Mouse (Mus musculus): ENCODE data around the gene Inha. TPM values are rescaled to one million over a fixed set of nuclear protein-coding genes. Genes with fewer than 3 reads are reported as not detected.

The Inha gene
- polyA plus RNA-seq, 1 experiment: 2.3 TPM

- no peak for TF ChIP-seq GATA1 (IDR thresholded peaks at IDR 0.05; ENCODE audit: borderline replicate concordance, low read length)
- TF ChIP-seq FLI1 (IDR thresholded peaks at IDR 0.05; ENCODE audit: low read length): no peak
- H3K36me3 ChIP-seq (replicated peaks; ENCODE audit: low read length): no peaks in the 10 kb centered on the region
- no peaks in the 10 kb centered on the region for H3K9me3 ChIP-seq
- H3K4me1 ChIP-seq: peaks cover 19% of the 10 kb centered on the region
- H3K4me3 ChIP-seq (replicated peaks): no peak overlapping the region
- H3K27me3 ChIP-seq (replicated peaks): peaks cover 7% of the 10 kb centered on the region
Observed at GRCm38 (mm10) chr1:75517984-75518383, 11.1 kb downstream of the Inha start.

DNA sequence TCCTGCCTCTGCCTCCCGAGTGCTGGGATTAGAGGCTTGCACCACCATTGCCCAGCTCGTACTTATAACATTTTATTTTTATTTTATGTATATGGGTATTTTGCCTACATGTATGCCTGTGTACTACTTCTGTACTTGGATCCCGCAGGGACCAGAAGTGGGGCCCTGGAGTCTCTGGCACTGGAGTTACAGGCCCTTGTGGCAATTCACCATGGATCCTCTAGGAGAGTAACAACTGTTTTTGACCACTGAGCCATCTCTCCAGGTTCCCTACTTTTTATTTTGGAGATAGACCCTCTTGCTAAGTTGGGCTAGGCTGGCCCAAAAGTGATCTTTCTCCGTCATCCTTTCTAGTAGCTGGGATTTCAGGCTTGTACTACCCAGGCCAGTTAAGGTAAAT, 11.6 kb downstream of the Inha start:
- no peak overlapping the region for H3K4me3 ChIP-seq (replicated peaks)
- no peak for TF ChIP-seq GATA1 (IDR thresholded peaks at IDR 0.05; ENCODE audit: borderline replicate concordance, low read length)
- TF ChIP-seq FLI1 (IDR thresholded peaks at IDR 0.05; ENCODE audit: low read length): no peak
- peaks cover 19% of the 10 kb centered on the region for H3K4me1 ChIP-seq
- peaks cover 4% of the 10 kb centered on the region for H3K27me3 ChIP-seq (replicated peaks)
- no peaks in the 10 kb centered on the region for H3K9me3 ChIP-seq
- no peaks in the 10 kb centered on the region for H3K36me3 ChIP-seq (replicated peaks; ENCODE audit: low read length)

DNA sequence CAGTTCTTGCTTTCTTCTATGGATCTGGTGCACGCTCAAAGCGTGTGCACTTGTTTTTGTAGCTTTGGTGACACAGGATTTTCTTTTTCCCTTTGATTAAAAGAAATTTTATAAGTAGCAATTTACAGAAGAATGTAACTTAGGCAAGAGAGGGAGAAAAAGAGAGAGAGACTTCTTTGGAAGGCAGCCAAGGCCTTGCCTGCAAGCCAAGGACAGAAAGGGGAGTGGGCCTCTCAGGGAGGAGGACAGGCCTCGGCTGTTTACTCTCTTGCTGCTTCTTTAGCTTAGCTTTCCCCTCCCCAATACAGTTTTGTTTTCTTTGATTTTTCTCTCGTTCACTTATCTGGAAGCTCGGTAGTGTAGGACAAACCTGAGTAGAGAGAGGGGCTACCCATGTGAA, 12.7 kb downstream of the Inha start:
- Histone ChIP-seq H3K27me3 (replicated peaks) (peaks cover 4% of the 10 kb centered on the region), H3K36me3 (replicated peaks; ENCODE audit: low read length) (peaks cover 2% of the 10 kb centered on the region), H3K4me3 (replicated peaks) (no peak overlapping the region), H3K9me3 (no peaks in the 10 kb centered on the region), H3K4me1 (peaks cover 21% of the 10 kb centered on the region)
- TF ChIP-seq GATA1 (IDR thresholded peaks at IDR 0.05; ENCODE audit: borderline replicate concordance, low read length): no peak
- TF ChIP-seq FLI1 (IDR thresholded peaks at IDR 0.05; ENCODE audit: low read length): no peak

GRCm38 (mm10) chr1:75521321-75522031, 14.6 kb downstream of the Inha start, which contains the start of gene Stk11ip:
Gene Stk11ip, plus strand, starts transcription at chr1:75521529.
- H3K4me1 ChIP-seq: peaks cover 20% of the 10 kb centered on the region
- H3K27me3 ChIP-seq (replicated peaks): peaks cover 3% of the 10 kb centered on the region
- H3K36me3 ChIP-seq (replicated peaks; ENCODE audit: low read length): peaks cover 21% of the 10 kb centered on the region
- peak; percentile 93 for TF ChIP-seq FLI1 (IDR thresholded peaks at IDR 0.05; ENCODE audit: low read length)
- TF ChIP-seq GATA1 (IDR thresholded peaks at IDR 0.05; ENCODE audit: borderline replicate concordance, low read length): no peak
- H3K4me3 ChIP-seq (replicated peaks): peak within 1 kb of the TSS; percentile 94
- H3K9me3 ChIP-seq: no peaks in the 10 kb centered on the region

- peaks cover 53% of the 10 kb centered on the region for H3K36me3 ChIP-seq (replicated peaks; ENCODE audit: low read length)
- TF ChIP-seq GATA1 (IDR thresholded peaks at IDR 0.05; ENCODE audit: borderline replicate concordance, low read length) (no peak), FLI1 (IDR thresholded peaks at IDR 0.05; ENCODE audit: low read length) (no peak)
- no peaks in the 10 kb centered on the region for H3K9me3 ChIP-seq
- H3K27me3 ChIP-seq (replicated peaks): no peaks in the 10 kb centered on the region
- peaks cover 16% of the 10 kb centered on the region for H3K4me1 ChIP-seq
- H3K4me3 ChIP-seq (replicated peaks): peak overlapping the region; percentile 38
Observed at GRCm38 (mm10) chr1:75524679-75525078, 17.8 kb downstream of the Inha start.

DNA sequence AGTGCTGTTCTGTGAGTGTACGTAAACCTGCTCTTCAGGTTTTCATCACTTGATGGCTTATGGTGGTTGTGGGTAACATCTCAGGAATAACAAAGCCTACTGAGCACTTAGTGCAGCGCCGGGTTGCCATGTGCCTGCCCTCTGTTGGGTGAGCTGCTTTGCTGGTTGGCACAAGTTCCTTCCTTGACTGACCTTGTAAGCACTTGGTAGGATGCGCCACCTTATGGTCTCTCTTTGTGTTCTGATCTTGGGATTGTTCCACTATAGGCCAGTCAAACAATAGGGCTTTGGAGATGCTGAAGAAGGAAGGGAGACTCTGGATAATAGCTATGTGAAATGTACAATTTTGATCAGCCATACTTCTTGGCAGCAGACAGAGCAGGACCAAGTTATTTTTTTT, 23.7 kb downstream of the Inha start:
- TF ChIP-seq GATA1 (IDR thresholded peaks at IDR 0.05; ENCODE audit: borderline replicate concordance, low read length): no peak
- TF ChIP-seq FLI1 (IDR thresholded peaks at IDR 0.05; ENCODE audit: low read length): no peak
- H3K36me3 ChIP-seq (replicated peaks; ENCODE audit: low read length): peaks cover 97% of the 10 kb centered on the region

DNA sequence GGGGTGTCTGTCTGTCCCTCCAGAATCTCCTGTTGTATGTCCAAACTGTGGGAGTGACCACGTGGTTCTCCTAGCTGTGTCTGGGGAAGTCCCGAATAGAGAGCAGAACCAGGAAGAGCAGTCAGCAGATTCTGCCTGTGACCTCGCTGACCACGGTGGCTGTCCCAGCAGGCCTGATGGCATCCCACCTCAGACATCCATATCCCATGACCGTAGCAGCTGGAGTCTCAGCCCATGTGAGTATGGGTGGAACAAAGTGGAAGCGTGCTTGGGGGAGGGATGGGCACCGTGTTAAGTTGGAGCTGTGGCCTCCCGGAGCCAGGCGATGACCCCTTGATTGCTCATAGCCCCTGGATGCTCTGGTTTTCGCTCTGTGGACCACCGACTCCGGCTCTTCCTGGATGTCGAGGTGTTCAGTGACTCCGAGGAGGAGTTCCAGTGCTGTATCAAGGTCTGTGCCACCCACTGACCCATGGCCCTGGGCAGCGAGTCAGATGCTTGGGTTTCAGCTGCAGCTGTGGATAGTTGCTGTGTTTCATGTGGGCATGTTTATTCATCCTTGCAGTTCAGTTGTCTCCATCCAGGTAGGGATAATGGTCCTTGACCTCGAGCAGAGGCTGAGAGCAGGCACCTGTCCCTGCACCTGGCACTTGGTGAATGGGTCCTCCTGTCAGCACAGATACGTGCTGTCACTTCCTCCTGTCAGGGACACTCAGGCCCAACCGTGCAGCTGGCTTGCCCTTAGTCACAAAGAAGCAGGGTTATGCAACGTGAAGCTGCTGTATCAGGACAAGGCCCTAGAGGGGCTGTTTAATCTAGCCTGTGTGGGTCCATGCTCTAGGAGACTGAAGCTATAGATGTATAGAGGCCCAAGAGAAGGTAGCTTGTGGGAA, 25.6 kb downstream of the Inha start:
- TF ChIP-seq FLI1 (IDR thresholded peaks at IDR 0.05; ENCODE audit: low read length): no peak
- H3K4me3 ChIP-seq (replicated peaks): no peak overlapping the region
- H3K4me1 ChIP-seq: peaks cover 14% of the 10 kb centered on the region
- peaks cover 97% of the 10 kb centered on the region for H3K36me3 ChIP-seq (replicated peaks; ENCODE audit: low read length)
- H3K27me3 ChIP-seq (replicated peaks): no peaks in the 10 kb centered on the region
- H3K9me3 ChIP-seq: no peaks in the 10 kb centered on the region

More for the DNA sequence above, 23.7 kb downstream of the Inha start:
- Histone ChIP-seq H3K4me1 (peaks cover 12% of the 10 kb centered on the region; the same call in 1 of the 2 replicates), H3K4me3 (replicated peaks) (no peak overlapping the region), H3K27me3 (replicated peaks) (no peaks in the 10 kb centered on the region), H3K9me3 (no peaks in the 10 kb centered on the region)

DNA sequence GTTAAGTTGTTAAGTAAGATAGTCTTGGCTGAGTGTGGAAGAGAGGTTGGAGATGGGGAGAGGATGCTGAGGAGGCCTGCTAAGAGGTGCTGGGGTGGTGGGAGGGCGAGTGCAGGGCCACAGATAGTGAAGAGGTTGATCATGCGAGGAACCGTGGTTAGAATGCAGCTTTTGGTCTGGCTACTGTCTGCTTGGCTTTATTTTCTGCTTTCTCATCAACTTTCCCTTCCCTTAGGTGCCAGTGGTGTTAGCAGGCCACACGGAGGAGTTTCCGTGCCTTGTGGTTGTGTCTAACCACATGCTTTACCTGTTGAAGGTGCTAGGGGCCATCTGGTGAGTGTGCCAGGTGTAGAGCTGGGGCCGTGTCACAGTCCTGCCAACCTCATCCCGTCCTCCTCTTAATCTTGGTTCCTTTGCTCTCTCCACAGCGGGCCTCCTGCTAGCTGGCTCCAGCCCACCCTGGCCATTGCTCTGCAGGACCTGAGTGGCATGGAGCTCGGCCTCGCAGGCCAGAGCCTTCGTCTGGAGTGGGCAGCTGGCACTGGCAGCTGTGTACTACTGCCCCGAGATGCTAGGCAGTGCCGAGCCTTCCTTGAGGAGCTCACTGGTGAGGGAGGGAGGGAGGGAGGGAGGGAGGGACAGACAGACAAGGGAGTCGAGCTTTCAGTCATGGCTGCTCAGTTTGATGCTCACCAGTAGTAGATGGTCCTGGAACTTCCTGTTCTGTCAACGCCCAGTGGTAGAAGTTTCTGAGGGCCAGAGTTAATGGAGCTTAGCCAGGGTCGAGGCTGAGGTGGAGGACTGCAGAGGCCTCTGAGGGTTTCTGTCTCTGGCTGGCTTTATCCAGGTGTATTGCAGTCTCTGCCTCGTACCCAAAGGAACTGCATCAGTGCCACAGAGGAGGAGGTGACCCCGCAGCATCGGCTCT, 26.7 kb downstream of the Inha start:
- Histone ChIP-seq H3K27me3 (replicated peaks) (peaks cover under 1% of the 10 kb centered on the region), H3K4me1 (peaks cover 19% of the 10 kb centered on the region), H3K36me3 (replicated peaks; ENCODE audit: low read length) (peaks cover 88% of the 10 kb centered on the region), H3K9me3 (no peaks in the 10 kb centered on the region), H3K4me3 (replicated peaks) (no peak overlapping the region)
- TF ChIP-seq GATA1 (IDR thresholded peaks at IDR 0.05; ENCODE audit: borderline replicate concordance, low read length) (no peak), FLI1 (IDR thresholded peaks at IDR 0.05; ENCODE audit: low read length) (no peak)

DNA sequence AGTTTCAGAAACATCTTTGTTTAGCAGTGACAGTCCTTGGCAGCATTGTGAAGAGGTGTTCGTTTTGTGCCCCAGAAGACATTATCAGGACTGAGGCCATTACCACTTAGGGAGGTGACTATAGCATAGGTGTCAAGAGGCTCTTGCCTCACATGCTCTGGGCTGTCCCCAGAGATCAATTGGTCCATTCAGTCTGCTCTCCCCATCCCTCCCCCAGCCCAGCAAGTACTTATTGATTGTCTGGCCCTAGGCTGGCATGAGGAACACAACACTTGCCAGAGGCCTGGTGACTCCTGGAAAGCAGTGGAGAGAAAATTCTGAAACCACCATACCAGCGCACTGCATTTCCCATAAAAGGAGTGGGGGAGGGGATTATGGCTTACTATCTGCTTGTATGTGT, 30.7 kb downstream of the Inha start:
- Histone ChIP-seq H3K27me3 (replicated peaks) (peaks cover 23% of the 10 kb centered on the region), H3K36me3 (replicated peaks; ENCODE audit: low read length) (peaks cover 50% of the 10 kb centered on the region), H3K4me3 (replicated peaks) (no peak overlapping the region), H3K9me3 (no peaks in the 10 kb centered on the region), H3K4me1 (peaks cover 10% of the 10 kb centered on the region)
- TF ChIP-seq FLI1 (IDR thresholded peaks at IDR 0.05; ENCODE audit: low read length) (no peak), GATA1 (IDR thresholded peaks at IDR 0.05; ENCODE audit: borderline replicate concordance, low read length) (no peak)

Measured in megakaryocyte, embryonic 14.5 days (primary cell).